Mouse (Mus musculus) lung, adult 18-20 months (tissue): ENCODE data around the gene Ankdd1a.

ENCODE experiments used
- DNase-seq, 2 experiments: peaks; one replicate each; pipeline ENCODE4 v3.0.0; 2022; ENCODE audit warnings: mixed read lengths in 2 of 2

Ankdd1a gene

DNA sequence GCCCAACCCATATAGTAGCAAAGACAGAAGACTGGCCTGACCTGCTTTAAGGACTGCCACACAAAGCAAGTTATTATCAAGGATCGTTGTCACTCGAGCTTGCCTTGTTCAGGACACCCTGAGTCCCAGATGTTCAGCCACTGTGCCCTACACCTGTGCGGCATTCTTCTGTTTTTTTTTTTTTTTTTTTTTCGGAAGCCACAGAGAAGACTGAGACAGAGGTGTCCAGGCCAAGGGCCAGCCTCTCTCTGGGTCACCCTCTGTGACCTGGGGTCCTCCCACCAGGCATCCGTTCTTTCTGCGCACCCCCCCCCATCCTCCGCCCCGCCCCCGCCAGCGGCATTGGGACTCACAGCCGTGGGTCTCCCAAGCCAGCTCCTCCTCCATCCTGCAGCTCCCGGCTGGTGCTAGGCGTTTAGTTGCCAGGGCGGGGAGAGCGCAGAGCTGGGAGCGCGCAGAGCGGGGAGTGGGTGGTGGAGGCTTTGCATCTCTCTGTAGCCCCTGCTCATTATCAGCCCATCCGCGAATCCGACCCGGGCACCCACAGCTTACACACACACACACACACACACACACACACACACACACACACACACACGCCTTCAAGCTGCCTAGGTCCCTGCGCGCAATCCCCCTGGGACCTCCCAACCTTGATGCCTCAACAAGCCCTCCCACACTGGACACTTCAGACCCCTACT is at the start of gene Ankdd1a:
TSS of gene Ankdd1a (minus strand) at position 387 of the 698 bp plus-strand sequence.
- no peak for DNase-seq

DNA sequence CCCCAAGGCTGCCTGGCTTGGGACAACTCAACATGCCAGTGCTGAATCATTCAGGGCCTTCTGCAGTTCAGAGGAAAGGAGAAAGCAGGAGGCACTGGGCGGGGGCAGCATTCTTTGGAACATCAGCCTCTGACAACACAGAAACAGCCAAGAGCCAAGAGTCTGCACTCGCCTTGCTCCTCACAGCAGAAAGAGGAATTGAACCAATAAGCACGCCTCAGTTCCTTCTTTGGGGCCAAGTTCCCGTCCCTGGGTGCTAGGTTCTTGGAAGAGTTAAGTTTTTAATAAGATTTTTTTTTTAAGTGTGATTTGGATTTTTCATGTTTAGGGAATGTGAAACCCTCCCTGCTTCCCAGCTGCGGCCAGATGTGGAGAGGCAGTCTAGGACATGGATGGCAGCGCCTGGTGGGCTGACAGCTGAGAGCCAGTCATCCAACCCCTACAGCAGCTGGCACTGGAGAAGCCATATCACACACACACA is 49.5 kb upstream of the Ankdd1a start:
- peak; percentile 74 to 79 for DNase-seq

GRCm38 (mm10) chr9:65568787-65569186 is 48.8 kb upstream of the Ankdd1a start:
- peak in 1 of 2 experiments; percentile 50 for DNase-seq

DNA sequence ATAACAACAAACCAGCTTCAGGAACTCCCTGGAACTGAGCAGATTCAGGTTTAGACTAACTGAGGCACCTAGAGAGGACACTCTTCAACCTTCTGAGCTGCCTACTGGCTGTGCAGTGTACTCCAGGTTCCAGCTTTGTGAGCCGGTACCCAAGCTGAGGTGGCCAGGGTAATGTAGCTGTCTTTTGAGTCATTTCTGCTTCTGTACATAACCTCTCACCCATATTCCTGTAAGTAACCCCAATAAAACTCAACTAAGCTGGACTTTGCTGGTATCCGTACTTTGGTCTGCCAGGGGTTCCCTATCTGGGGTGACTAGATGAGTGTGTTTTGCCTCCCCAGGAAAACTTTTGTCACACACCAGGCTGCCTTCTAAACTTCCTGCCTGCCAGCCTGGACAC is 44.7 kb upstream of the Ankdd1a start:
- DNase-seq = no peak

GRCm38 (mm10) chr9:65563073-65563472 is 43.1 kb upstream of the Ankdd1a start:
- no peak for DNase-seq

DNA sequence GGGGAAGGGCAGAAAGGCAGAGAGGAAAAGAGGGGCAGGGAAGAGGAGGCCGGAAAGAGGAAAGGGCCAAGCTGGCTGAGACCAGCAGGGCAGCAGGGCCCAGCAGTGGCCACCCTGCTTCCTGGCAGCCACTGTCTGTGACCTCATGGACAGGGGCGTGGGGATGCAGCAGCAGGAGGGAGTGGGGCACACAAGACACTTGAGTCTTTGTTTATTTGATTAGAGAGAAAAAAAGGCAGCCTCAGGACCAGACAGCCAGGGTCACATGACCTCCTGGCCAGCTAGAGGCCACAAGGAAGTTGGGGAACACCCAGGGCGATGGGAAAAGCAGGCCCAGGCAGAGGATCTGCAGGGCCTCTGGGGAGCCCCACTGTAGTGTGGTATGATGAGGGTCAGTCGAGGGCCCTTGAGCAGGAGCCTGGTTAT is 42.1 kb upstream of the Ankdd1a start:
- peak; percentile 69 to 77 for DNase-seq

GRCm38 (mm10) chr9:65561016-65561415 is 41.0 kb upstream of the Ankdd1a start:
- peak; percentile 73 for DNase-seq

DNA sequence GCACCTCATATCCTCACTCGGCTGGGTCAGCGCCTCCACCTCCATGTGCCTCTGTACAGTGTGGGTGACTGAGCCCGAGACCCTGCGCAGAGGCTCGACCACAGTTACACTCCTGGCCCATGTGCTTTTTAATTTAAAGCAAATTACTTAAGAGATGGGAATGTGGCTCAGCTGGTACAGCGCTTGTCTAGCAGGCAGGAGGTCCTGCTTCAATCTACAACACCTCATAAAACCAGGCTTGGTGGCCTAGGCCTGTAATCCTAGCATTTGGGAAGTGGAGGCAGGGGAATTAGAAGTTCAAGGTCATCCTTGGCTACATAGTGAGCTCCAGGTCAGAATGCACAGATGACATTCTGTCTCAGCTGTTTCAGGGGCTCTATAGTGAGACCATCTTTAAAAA is 38.8 kb upstream of the Ankdd1a start:
- DNase-seq = no peak

DNA sequence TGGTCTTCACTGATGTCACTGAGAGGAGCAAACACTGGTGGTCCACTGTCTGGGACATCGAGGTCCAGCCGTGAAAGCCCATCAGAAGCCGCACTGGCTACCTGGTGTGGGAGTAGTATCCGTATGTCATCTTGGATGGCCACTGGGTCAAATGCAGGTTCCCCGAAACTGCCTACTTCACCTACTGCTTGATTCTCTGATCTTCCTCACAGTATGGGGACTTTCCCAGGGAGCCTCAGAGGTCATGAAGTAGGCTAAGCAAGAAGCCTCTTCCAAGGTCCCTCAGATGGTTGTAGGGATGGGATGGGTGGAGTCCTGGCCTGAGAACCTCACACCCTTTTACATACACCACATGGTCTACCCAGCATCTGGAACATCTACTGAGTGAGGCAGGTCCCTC is 37.0 kb upstream of the Ankdd1a start:
- no peak for DNase-seq

GRCm38 (mm10) chr9:65556349-65556748 is 36.4 kb upstream of the Ankdd1a start:
- no peak for DNase-seq

- no peak for DNase-seq
Measured at GRCm38 (mm10) chr9:65555621-65556020, 35.6 kb upstream of the Ankdd1a start.

DNA sequence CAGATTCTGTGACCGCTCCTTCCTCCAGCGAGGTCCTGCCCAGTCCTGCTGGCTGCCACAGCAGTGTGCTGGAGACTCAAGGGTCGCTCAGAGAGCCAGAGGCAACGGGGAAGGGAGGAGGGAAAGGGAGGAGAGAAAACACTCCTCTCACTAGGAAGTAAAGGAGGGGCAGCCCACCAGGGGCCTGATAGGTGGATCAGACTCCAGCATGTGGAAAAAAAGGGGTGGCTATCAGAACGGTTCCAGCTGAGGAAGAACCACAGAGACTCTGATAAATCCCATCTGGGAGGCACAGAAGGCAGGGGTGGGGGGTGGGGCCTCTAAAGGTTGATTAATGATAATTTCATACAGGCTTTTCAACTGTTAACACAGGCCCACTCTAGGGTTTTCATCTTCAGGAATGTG is 35.0 kb upstream of the Ankdd1a start:
- DNase-seq = no peak

DNA sequence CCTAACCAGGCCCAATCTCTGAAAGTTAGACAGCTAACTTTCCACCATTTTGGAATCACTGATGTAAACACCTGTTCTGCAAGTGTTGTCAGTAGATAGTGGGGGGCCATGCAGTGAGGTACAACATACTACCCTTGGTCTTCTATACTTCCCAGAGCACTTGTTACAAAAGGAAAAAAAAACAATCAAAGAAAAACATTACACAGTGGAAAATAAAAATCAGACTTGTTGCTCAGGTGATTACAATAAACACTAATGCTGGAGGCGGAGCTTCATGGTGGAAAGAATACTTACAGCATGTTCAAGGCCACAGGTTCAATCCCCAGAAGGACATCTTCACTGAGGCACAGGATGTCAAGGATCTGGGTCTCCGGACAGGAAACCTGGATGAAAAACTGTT is 32.7 kb upstream of the Ankdd1a start:
- DNase-seq = no peak

GRCm38 (mm10) chr9:65552141-65552540 is 32.1 kb upstream of the Ankdd1a start:
- peak in 1 of 2 experiments; percentile 39 for DNase-seq

DNA sequence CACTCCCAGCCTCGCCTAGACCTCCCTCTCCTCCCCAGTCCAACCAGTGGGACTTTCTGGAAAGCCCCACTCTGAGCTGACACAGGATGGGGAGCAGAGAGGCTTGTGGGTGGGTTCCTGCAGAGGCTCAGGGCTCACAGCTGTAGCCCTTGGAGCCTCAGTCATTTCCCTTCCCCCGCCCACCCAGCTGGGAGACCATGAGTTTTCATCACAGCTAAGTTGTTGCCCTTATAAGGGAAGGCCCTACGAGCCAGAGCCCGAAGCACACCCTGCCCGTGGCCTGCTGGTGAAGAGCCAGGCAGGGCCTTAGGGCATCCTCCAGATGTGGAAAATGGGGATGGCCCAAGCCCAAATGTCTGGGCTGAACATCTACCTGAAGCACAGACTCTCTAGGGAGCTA is 31.0 kb upstream of the Ankdd1a start:
- peak; percentile 78 to 81 for DNase-seq

DNA sequence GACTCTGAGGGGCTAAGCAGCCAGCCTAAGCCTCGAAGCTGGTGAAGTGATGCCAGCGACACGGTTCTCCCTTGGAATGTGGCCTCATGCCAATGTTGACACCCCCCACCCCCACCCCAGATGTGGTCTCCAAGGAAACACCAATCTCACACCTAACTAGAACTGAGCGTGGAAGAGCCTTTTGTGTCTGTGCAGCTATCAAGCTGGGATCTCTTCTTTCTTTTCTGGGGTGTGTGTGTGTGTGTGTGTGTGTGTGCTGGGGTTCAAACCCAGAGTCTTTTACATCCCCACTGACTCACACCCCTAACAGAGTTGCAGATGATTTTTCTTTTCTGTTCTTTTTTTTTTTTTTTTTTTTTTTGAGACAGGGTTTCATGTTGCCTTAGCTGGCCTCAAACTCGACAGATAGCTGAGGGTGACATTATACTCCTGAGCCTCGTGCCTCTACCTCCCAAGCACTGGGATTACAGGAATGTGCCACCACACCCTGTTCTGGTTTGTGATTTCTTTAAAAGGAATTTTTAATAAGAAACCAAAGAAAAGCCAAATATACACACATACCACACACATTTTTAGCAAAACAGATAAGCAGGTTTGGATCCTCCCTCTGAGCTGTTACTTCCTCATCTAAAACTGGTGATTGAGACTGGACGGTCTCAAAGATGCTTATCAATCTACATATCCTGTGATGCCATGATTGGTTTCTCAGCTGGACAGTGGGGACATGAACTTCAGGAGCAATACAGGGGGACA is 30.3 kb upstream of the Ankdd1a start:
- no peak for DNase-seq

DNA sequence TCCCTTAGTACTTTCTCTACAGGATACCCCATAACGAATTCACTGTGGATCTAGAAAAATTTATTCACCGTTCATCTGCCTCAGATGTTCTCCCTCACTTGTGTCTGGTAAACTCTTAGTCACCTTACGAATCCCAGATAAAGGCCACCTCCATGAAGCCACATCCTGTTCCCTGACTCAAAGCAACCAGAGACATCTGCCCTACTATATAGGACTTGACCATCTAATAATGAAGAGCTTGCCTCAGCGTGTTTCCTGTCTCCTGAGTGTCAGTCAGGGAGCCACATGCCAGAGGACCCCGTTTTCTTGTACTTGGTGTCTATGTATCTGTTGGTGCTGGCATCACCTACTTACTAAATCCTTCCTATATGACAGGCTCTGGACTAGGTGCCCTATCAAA is 29.6 kb upstream of the Ankdd1a start:
- no peak for DNase-seq

DNA sequence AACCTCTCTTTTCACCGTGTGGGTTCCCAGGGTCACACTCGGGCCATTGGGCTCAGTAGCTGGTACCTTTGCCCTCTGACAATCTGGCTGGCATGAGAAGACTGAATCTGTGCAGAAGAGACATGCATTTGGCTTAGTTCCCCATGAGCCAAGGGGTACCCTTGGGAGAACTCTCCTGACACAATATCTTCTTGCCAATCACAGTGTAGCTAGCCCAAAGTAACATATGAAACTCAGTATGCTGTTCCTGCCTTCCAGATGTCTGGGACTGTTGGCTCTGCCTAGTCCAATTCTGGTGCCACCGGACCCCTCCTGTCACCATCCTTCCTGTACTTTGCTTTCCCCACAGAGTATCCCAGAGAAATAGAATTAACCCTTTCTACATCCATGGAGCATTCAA is 29.1 kb upstream of the Ankdd1a start:
- DNase-seq = no peak

DNA sequence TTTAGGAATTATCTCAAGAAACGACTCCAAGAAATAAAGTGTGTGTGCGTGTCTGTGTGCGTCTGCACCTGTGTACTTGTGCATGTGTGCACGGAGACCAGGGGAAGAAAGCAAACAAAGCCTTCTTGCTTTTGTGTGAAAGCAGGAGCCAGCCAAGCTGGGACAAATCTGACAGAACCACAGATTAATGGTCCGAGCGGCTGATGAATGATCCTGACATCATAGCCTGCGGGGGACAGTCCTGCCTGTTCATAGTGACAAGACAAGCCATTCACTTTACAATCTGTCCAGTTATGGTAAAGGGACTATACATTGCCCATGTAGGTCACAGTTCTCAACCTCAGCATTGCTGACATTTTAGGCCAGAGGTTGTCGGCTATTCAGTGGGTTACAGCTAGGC is 28.3 kb upstream of the Ankdd1a start:
- DNase-seq = no peak

GRCm38 (mm10) chr9:65547844-65548243 is 27.9 kb upstream of the Ankdd1a start:
- DNase-seq = no peak

DNA sequence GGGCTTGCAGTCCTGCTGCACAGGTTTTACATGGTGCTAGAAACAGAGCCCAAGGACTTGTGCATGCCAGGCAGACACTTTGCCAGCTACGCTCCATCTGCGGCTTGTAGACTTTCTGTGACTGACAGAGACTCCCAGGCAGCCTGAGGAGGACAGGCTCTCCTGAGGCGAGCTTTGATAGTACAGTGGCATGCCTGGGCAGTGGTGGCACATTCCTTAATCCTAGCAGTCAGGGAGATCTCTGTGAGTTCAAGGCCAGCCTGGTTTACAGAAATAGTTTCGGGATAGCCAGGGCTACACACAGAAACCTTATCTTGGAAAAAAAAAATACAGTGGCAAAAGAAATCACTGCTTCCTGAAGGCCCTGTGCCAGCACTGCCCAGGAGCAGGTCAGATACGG is 27.1 kb upstream of the Ankdd1a start:
- DNase-seq = no peak

GRCm38 (mm10) chr9:65546413-65546695 is 26.4 kb upstream of the Ankdd1a start:
- no peak for DNase-seq

GRCm38 (mm10) chr9:65545635-65546412 is 25.8 kb upstream of the Ankdd1a start:
- DNase-seq = peak in 1 of 2 experiments; percentile 46

DNA sequence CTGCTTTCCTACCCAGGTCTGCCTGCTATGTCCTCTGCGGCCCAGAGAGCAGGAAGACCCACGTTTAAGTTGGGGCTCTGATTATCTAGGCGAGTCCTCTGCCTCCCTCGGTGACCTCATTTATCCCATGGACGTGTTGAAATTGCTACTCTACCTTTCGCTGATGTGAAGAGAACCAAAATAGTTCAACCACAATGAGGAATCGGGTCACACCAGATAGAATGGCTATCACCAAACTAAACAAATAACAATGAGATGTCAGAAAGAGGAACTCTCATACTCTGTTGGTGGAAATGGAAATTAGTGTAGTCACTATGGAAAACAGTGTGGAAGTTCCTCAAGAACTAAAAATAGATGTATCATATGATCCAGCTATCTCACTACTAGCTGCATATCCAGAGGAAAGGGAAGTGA is 22.1 kb upstream of the Ankdd1a start:
- DNase-seq = no peak
